Mouse (Mus musculus) large intestine, adult 2 months (tissue): ENCODE measurements around the gene Gm11060. TPM values are rescaled to one million over a fixed set of nuclear protein-coding genes. Genes with fewer than 3 reads are reported as not detected.

Source experiments
- DNase-seq: peaks from one replicate; pipeline ENCODE4 v3.0.0-alpha.2; 2012; ENCODE audit warnings: low read depth, low spot score
- WGBS: fragments of 180-500 bp; shearing (Covaris S2); methylation state at CpG from one replicate; pipeline ENCODE4 v1.1.7; 2018; 5-methylcytosine and 5-hydroxymethylcytosine counted together
- polyA plus RNA-seq: library from polyadenylated mRNA; depleted of rRNA; stranded (reverse); fragments of >200 nt; gene quantifications from 2 replicates; pipeline ENCODE4 v1.2.3, GENCODE M21; 2012

Gene Gm11060
- polyA plus RNA-seq, 1 experiment, result not detected

DNA sequence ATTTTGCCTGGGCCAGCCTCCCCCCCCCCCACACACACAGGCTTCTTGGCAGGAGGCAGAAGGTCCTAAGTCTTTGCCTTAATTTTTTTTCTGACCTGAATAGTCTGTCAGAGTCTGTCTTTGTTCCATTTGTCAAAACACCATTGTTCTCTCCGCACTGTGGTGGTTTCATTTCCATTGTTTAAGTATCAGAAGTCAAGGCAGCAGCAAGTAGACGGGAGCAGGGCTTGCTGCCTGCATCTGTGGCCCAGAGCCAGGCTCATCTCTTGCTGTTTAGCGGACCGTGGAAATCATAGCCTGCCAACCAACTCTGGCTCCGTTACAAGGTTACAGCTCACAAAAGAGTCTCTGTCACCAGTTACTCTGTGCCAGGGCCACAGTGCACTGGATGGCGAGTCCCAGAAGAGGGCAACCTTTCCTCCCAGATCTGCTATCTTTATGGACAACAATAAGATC, 16.9 kb downstream of the Gm11060 start:
- no peak for DNase-seq
- WGBS, result 19% methylated on average over 6 of the region's 6 CpGs

DNA sequence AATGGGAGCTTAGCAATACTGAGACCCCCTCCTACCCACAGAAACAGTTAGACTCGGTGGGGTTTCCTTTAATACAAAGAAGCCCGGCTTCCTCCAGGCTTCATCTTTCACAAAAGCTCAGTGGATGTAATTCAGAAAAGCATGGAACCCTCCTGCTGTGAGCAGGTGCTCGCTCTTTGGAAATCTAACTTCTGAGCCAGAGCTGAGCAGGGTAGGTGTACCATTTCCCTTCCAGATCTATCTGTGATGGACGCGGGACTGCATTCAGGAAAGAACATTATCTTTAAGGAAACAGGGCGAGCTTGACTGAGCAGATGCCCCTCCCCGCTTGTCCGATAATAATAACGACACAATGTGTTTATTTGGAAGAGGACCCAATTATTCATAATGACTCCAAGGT, 22.3 kb downstream of the Gm11060 start:
- WGBS, result 48% methylated on average over 9 of the region's 9 CpGs
- DNase-seq, result no peak

DNA sequence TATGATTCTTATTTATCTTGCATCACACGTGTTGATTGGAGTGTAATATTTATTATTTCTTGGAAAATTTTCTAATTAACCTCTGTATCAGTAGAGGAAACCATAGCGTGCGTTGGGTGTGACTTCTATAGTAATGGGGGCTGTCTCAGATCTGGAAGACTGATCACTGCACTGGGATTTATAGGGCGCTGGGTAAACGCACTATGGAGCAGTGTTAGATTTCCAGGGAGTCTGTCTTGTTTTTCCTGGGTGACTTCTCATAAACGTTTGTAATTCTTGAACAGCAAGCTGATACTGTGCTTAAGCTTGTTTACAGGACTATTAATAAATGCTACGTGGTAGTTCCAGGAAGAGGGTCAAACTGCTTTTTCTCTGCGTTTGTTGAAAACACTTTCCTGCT, 25.9 kb downstream of the Gm11060 start:
- 37% methylated on average over 8 of the region's 8 CpGs for WGBS
- no peak for DNase-seq

DNA sequence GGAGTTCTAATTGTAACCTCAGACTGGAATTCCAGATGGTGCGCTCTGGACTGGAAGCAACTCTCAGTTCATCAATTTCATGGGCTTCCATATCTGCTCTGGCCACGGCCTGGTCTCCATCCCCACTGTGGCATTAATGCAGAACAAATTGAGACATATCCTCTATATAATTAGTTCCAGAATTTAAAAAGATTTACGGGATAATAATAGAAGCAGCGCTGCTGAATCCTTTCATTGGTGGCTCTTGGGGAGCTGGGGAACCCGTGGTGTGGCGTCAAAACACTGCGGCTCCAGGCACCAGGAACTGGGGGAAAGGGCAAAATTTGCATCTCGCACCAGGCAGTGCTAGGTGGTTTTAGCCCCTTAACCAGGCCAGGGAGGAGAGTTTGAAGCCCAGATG, 30.4 kb downstream of the Gm11060 start:
- DNase-seq, result no peak
- WGBS, result 16% methylated on average over 8 of the region's 8 CpGs

DNA sequence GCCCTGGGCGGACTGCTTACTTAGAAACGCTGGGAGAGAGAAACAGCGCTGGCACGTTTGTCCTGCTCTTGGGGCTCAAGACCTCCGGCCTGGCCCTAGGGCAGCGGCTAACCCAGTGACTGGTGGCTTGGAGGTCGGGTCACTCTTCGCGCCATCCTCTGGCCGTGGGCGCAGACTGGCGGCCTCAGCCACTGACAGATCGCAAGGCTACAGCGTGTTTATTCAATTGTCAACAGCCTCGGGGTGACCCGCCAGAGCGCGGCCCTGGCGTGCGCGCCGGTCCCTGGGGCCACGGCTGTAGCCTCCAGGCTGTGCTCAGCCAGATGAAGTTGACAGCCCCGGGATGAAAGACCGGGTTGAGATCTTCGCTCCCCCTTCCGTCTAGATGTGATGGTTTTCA, 31.1 kb downstream of the Gm11060 start:
- no peak for DNase-seq

DNA sequence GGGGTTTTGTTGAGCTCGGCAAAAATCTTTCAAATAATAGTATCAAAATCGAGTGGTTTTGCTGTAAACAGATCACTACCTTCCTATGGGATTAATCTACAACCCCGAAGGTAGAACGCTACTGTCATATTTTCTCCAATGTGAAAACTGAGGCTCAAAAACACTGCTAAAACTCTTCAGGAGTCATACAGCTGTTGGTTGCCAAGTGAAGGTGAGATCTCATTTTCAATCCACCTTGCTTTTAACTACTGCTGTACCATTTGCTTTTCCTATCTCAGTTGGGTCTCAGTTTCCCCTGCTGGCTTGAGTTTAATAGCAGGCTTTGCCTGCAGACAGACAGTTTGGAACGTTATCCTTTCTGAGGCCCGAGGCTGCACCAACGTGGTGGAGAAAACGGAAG, 31.6 kb downstream of the Gm11060 start:
- no peak for DNase-seq
- 7% methylated on average over 8 of the region's 8 CpGs for WGBS

More for the DNA sequence above, 31.1 kb downstream of the Gm11060 start:
- WGBS, result 4% methylated on average over 27 of the region's 27 CpGs

DNA sequence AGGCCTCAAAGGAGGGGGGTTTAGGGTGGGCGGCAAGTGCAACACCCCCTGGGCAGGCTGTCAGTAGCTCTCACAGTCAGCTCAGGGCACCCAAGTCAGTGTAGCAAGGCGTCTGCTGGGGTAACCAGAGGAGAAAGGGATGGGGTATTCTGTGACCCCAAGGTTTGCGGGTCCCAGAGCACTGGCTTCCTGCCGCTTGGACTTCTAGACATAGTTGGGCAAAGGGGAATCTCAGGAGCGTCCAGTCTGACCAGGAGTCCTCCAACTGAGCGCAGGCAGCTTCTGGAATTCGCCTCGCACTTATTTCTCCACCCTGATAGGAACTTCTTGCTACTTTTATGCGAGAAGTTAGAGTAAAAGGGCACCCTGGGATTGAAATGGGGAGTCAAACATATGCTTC, 32.1 kb downstream of the Gm11060 start:
- WGBS, result 7% methylated on average over 9 of the region's 9 CpGs
- no peak for DNase-seq

DNA sequence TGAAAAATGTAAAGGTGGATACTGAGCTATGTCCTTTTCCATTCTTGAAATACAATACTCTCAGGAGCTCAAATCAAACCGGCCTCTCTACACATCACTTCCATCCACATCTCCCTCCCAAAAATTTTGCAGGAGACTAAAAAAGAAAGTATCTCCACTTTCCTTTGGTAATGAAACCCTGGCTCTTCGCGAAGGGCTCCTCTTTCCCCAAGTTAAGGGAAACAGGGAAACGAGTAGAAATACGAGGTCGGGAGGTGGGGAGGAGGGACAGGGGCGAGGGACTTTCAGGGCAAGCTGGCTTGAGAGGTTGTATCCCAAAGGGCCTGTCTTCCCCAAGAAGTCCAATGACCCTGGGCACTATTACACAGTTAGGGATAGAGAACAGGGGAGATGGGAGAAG, 32.6 kb downstream of the Gm11060 start:
- WGBS, result 6% methylated on average over 7 of the region's 7 CpGs
- DNase-seq, result no peak

DNA sequence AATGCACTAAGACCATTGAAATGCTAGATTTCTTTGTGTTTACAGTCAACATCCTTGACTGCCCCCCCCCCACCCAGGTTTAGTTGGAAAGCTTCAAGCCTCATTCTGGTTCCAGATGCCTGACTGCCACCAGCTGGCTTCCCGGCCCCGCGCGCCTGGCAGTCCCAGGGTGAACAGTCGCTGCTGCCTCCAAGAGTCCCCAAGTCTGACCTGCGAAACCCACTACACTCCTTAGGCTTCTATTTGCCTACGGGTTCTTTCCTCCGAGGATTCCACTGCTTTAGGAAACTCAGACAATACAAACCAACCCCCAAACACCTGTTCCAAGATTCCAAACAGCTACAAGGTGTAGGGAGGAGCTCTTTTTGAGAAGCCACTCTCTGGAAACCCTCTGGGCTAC, 33.4 kb downstream of the Gm11060 start:
- WGBS, result 9% methylated on average over 8 of the region's 8 CpGs
- no peak for DNase-seq

DNA sequence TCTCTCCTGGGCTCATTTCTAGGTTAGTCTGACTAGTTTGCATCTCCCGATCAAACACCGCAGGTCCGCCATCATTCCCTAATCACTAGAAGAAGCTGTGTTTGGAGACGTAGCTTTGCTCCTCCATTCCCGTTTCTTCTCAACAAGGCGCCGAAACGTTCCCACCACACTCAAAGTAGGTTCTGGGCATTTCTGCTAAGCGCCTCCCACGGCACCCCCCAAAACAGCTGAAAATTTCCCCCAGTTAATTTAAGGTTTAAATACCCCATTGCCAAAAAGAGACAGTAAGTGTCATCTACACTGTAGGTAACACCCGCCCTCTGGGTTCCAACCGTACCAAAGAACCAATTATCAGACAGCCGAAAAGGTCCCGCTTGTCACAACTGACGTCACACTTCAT, 33.8 kb downstream of the Gm11060 start:
- WGBS, result 8% methylated on average over 15 of the region's 15 CpGs

DNA sequence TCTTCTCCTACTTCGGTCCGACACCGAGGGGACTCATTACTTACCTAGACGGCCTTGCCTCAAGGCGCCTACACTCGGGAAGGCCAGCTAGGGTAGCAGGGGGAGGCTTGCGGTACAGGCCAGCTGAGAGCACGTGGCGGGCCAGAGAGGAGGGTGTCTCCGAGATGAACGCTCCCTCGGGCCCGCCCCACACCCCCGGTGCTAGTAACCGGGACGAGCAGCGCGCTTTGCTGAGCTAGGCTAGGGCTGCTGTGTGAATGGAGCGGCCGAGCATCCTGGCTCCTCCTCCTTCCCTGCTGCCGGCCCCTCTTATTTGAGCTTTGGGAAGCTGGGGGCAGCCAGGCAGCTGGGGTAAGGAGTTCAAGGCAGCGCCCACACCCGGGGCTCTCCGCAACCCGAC, 34.5 kb downstream of the Gm11060 start, which contains the start of gene Wt1:
Wt1 (plus strand) TSS at position 251 of the 400 bp plus-strand sequence.
- 1% methylated on average over 25 of the region's 25 CpGs for WGBS
- no peak for DNase-seq

More for the DNA sequence above, 33.8 kb downstream of the Gm11060 start:
- no peak for DNase-seq

DNA sequence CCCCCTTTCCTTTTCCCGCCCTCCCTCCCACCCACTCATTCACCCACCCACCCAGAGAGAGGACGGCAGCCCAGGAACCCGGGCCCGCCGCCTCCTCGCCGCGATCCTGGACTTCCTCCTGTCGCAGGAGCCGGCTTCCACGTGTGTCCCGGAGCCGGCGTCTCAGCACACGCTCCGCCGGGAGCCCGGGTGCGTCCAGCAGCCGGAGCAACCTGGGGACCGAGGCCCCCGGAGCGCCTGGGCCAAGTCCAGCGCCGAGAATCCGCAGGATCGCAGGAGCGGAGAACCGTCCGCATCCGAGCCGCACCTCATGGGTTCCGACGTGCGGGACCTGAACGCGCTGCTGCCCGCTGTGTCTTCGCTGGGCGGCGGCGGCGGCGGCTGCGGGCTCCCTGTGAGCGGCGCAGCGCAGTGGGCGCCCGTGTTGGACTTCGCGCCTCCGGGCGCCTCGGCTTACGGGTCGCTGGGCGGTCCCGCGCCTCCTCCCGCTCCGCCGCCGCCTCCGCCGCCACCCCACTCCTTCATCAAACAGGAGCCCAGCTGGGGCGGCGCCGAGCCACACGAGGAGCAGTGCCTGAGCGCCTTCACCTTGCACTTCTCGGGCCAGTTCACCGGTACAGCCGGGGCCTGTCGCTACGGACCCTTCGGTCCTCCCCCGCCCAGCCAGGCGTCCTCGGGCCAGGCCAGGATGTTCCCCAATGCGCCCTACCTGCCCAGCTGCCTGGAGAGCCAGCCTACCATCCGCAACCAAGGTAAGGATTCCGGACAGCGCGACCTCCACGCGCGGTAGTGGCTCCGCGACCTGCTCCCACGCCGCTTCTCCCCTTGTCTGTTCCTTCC, 35.1 kb downstream of the Gm11060 start:
- DNase-seq, result no peak
- WGBS, result 3% methylated on average over 90 of the region's 92 CpGs

DNA sequence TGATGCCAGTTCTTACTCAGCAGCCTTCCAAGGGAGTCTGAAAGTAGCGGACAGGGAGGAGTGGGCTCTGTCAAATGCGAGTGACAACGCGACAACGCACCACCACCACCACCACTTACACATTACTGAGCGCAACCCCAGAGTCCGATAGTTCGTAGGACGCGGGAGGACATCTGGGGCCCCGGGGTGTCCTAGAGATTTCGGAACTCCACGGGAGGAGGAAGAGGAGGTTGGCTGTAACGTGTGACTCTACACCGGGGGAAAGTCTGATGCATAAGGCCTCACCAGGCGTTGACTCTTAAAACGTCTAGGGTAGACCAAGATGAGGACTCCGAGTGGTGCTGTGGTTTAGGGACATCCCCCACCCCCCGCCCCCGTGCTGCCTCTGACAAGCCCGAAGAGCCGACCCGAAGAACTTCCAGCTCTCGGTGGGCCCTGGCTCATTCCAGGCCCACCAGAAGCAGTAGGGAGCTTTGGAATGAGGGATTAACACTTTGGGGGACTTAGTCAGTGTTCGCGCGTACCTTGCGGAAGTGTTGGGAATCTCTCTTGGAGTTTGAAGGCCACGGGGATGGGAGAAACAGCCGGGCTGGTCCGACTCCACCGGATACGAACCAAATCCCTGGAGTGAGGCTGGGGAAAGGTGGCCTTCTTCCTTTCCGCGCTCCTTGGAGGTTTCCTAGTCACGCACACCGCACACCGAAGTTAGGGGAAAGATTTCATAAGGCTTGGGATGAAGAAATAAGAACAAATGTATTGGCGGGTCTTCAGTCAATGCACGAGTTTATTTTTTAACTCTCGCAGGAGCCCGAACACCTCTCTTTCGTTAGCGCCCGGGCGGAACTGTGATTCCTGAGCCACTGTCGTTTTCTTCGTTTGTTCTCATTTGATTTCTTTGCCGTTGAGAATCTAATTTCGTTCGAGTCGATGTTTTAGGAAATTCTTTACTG, 36.0 kb downstream of the Gm11060 start:
- WGBS, result 7% methylated on average over 52 of the region's 52 CpGs
- DNase-seq, result no peak

DNA sequence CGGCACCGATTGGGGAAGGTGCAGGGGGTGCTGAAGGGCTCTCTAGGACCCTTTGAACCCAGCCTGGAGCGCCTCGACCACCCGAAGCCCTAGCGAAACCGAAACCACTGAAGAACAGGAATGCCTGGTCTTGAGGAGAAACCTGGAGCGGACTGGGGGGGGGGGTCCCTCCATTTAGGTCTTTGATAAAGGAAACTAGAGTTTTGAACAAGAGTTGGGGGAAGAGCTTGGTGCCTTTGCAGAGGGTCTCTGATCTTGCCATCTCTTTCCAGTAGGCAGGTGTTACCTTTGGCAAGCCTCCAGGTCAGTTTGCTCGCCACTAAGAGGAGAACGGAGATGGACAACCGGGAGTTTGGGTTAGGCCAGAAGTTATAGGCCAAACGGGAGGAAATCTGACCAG, 36.7 kb downstream of the Gm11060 start:
- 12% methylated on average over 12 of the region's 12 CpGs for WGBS
- no peak for DNase-seq

DNA sequence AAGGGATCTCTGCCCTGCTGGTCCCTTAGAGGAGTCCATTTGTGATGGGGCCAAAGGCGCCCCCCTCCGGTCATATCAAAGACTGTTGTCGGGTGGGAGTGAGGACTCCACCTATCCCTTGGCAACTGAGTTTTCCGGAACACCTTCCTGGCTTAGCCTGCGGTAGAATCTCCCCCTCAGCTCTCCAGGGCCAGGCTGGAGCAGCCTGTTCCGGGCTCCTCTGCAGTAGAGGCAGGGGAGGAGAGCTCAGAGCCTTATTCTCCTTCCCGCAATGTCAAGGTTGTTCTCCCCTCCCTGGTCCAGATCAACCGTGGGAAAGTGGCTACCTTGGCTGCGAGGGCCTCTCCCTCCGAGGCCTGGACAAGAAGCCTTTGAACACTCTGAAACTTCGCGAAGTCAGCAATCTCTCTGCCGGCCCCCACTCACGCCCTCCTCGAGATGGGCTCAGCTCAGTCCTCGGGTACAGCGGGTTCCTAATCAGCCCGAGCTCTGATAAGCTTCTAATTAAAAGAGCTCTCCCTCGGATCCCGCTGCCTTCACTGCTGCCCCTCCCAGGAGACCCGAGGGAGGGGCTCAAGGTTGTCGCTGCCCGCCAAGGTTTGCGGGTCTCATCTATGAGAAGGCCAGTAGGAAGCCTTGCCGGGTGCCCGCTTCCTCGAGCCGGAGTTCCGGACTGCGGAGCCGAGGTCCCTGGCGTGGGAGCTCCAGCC, 38.7 kb downstream of the Gm11060 start:
- 5% methylated on average over 32 of the region's 32 CpGs for WGBS
- DNase-seq, result no peak

DNA sequence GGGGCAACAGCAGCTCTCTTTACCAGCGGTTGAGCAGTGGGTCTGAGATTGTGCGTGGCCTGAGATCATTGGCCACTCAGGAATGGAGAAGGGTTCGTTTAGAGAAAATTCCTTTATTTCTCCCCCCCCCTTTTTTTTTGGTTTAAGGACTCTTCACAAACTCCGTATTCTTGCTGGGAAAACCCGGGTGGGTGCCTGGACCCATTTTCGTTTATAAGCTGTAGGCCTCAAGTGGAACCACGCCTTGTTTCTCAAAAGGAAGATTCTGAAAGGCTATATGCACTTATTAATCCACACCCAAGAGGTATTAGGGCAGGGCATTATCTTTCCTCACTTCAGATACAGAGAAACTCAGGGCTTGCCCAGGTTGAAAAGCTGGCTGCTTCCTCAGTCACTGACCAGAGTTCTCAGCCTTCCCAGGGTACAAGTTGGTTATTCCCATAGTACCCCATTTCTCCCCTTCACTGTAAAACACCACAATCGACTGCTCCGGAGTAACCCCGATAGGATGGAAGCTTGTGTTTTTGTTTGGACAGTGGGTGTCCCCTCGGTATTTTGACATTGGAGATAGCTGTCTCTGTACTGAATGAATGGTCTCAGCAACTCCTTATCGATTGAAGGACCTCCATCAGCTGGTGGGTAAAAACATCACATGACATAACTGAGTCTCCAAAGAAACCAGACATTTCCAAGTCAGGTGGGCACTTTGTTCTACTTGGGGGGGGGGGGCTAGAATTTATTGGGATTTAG, 39.4 kb downstream of the Gm11060 start:
- 14% methylated on average over 12 of the region's 12 CpGs for WGBS
- DNase-seq, result no peak

DNA sequence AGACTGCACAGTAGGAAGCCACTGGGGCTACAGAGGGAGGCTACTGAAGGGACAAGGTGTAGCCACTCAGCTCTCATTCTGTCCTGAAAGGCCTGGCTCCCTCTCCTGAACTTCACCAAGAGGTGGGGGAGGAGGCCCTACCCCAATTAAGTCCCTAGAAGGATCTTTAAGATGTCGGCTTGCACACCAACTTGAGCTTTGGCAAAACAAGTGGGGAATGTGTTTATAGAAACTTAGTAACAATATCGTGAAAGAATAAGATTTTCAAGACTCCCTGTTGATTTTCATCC, 39.9 kb downstream of the Gm11060 start:
- DNase-seq, result no peak
- WGBS, result 14% methylated on average over 2 of the region's 2 CpGs

DNA sequence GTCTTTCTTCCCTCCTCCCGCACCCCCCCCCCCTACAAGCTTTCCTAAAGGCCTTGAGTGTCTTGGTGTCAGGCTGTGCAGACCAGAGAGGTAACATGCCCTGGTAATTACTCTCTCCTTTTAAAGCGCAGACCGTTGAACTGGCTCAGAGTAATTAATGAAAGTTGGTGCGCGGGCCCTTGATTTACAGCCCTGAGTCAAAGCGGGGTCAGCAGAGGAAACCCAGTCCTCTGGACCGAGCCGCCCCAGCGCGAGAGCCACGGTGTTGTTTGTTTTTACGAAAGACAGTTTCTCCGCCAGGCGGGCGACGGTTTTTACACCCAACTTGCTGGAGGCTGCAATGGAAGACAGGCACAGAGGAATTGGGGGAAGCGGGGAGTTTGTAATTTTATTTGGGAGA, 40.5 kb downstream of the Gm11060 start:
- WGBS, result 1% methylated on average over 17 of the region's 17 CpGs
- no peak for DNase-seq
